Mouse (Mus musculus): Measurements from ENCODE around the gene Dnajc11. TPM values are rescaled to one million over a fixed set of nuclear protein-coding genes. Genes with fewer than 3 reads are reported as not detected.
A peak's percentile ranks its signal among the peaks of the same experiment; 100 is the strongest.

Gene Dnajc11
- polyA plus RNA-seq, 1 experiment from 2014 or later: 121 TPM

- peaks cover 36% of the 10 kb centered on the region for H3K4me1 ChIP-seq
- H3K4me3 ChIP-seq: peak within 1 kb of the TSS; percentile 100
- no peaks in the 10 kb centered on the region for H3K9me3 ChIP-seq (replicated peaks)
- no peaks in the 10 kb centered on the region for H3K27me3 ChIP-seq (ENCODE audit: low read depth, poor library complexity, severe bottlenecking)
- H3K36me3 ChIP-seq: peaks cover 27% of the 10 kb centered on the region
- peak within 1 kb of the TSS; percentile 96 for H3K27ac ChIP-seq
- WGBS: under 1% methylated on average over 93 of the region's 94 CpGs
- peak; percentile 98 for DNase-seq (ENCODE audit: low spot score)
Observed at GRCm38 (mm10) chr4:151996173-151996950, 62.9 kb downstream of the Dnajc11 start, which contains the start of gene Phf13. TSS of gene Phf13 (minus strand) at chr4:151996258.

GRCm38 (mm10) chr4:151996951-151997222 lies 63.4 kb downstream of the Dnajc11 start:
- Histone ChIP-seq H3K4me3 (peak overlapping the region; percentile 100), H3K27ac (peak overlapping the region; percentile 96), H3K27me3 (ENCODE audit: low read depth, poor library complexity, severe bottlenecking) (no peaks in the 10 kb centered on the region), H3K9me3 (replicated peaks) (no peaks in the 10 kb centered on the region), H3K4me1 (peaks cover 36% of the 10 kb centered on the region), H3K36me3 (peaks cover 22% of the 10 kb centered on the region)
- WGBS: 7% methylated on average over 13 of the region's 13 CpGs
- DNase-seq (ENCODE audit: low spot score): no peak

- H3K9me3 ChIP-seq (replicated peaks): no peaks in the 10 kb centered on the region
- peaks cover 36% of the 10 kb centered on the region for H3K4me1 ChIP-seq
- peaks cover 13% of the 10 kb centered on the region for H3K36me3 ChIP-seq
- WGBS: 74% methylated on average over 3 of the region's 3 CpGs
- H3K27ac ChIP-seq: no peak overlapping the region
- H3K27me3 ChIP-seq (ENCODE audit: low read depth, poor library complexity, severe bottlenecking): no peaks in the 10 kb centered on the region
- no peak overlapping the region for H3K4me3 ChIP-seq
- DNase-seq (ENCODE audit: low spot score): no peak
Observed at GRCm38 (mm10) chr4:151997701-151998100, 64.2 kb downstream of the Dnajc11 start.

- WGBS: 68% methylated on average over 3 of the region's 3 CpGs
- Histone ChIP-seq H3K9me3 (replicated peaks) (no peaks in the 10 kb centered on the region), H3K4me3 (no peak overlapping the region), H3K36me3 (no peaks in the 10 kb centered on the region), H3K27ac (no peak overlapping the region), H3K27me3 (ENCODE audit: low read depth, poor library complexity, severe bottlenecking) (no peaks in the 10 kb centered on the region), H3K4me1 (peaks cover 23% of the 10 kb centered on the region)
- no peak for DNase-seq (ENCODE audit: low spot score)
Observed at GRCm38 (mm10) chr4:151999481-151999880, 66.0 kb downstream of the Dnajc11 start.

- Histone ChIP-seq H3K27me3 (ENCODE audit: low read depth, poor library complexity, severe bottlenecking) (no peaks in the 10 kb centered on the region), H3K4me3 (no peak overlapping the region), H3K4me1 (peaks cover 10% of the 10 kb centered on the region), H3K36me3 (no peaks in the 10 kb centered on the region), H3K9me3 (replicated peaks) (no peaks in the 10 kb centered on the region), H3K27ac (no peak overlapping the region)
- DNase-seq (ENCODE audit: low spot score): no peak
- 53% methylated on average over 4 of the region's 4 CpGs for WGBS
Observed at GRCm38 (mm10) chr4:152000906-152001305, 67.4 kb downstream of the Dnajc11 start.

- Histone ChIP-seq H3K27ac (no peak overlapping the region), H3K27me3 (ENCODE audit: low read depth, poor library complexity, severe bottlenecking) (0 out of 2 replicates have a peak, but pooled peaks cover under 1% of the 10 kb centered on the region), H3K4me1 (peaks cover 10% of the 10 kb centered on the region), H3K36me3 (no peaks in the 10 kb centered on the region), H3K4me3 (no peak overlapping the region), H3K9me3 (replicated peaks) (no peaks in the 10 kb centered on the region)
- DNase-seq (ENCODE audit: low spot score): no peak
- 67% methylated on average over 4 of the region's 4 CpGs for WGBS
Observed at GRCm38 (mm10) chr4:152001335-152001734, 67.8 kb downstream of the Dnajc11 start.

GRCm38 (mm10) chr4:152002063-152002462 lies 68.6 kb downstream of the Dnajc11 start:
- Histone ChIP-seq H3K36me3 (no peaks in the 10 kb centered on the region), H3K27me3 (ENCODE audit: low read depth, poor library complexity, severe bottlenecking) (peaks cover 8% of the 10 kb centered on the region), H3K4me3 (no peak overlapping the region), H3K4me1 (peaks cover 8% of the 10 kb centered on the region), H3K9me3 (replicated peaks) (no peaks in the 10 kb centered on the region), H3K27ac (no peak overlapping the region)
- no peak for DNase-seq (ENCODE audit: low spot score)
- 88% methylated on average over 3 of the region's 3 CpGs for WGBS

- DNase-seq (ENCODE audit: low spot score): no peak
- Histone ChIP-seq H3K4me3 (no peak overlapping the region), H3K36me3 (no peaks in the 10 kb centered on the region), H3K4me1 (peaks cover 42% of the 10 kb centered on the region), H3K27ac (no peak overlapping the region), H3K27me3 (ENCODE audit: low read depth, poor library complexity, severe bottlenecking) (peaks cover 20% of the 10 kb centered on the region), H3K9me3 (replicated peaks) (no peaks in the 10 kb centered on the region)
- 77% methylated on average over 6 of the region's 6 CpGs for WGBS
Observed at GRCm38 (mm10) chr4:152006137-152006536, 72.6 kb downstream of the Dnajc11 start.

- Histone ChIP-seq H3K4me3 (no peak overlapping the region), H3K9me3 (replicated peaks) (no peaks in the 10 kb centered on the region), H3K27ac (no peak overlapping the region), H3K36me3 (peaks cover 2% of the 10 kb centered on the region), H3K27me3 (ENCODE audit: low read depth, poor library complexity, severe bottlenecking) (peaks cover 20% of the 10 kb centered on the region), H3K4me1 (peaks cover 49% of the 10 kb centered on the region)
- no peak for DNase-seq (ENCODE audit: low spot score)
- WGBS: 24% methylated on average over 3 of the region's 3 CpGs
Observed at GRCm38 (mm10) chr4:152006812-152007211, 73.3 kb downstream of the Dnajc11 start.

GRCm38 (mm10) chr4:152007481-152008147 lies 74.1 kb downstream of the Dnajc11 start:
- H3K4me3 ChIP-seq: peak overlapping the region; percentile 93
- H3K27me3 ChIP-seq (ENCODE audit: low read depth, poor library complexity, severe bottlenecking): peaks cover 20% of the 10 kb centered on the region
- peaks cover 10% of the 10 kb centered on the region for H3K36me3 ChIP-seq
- no peaks in the 10 kb centered on the region for H3K9me3 ChIP-seq (replicated peaks)
- 5% methylated on average over 8 of the region's 8 CpGs for WGBS
- peaks cover 52% of the 10 kb centered on the region for H3K4me1 ChIP-seq
- H3K27ac ChIP-seq: 0 out of 2 replicates have a peak overlapping the region, but pooled peaks have one; percentile 25
- DNase-seq (ENCODE audit: low spot score): no peak

GRCm38 (mm10) chr4:152008148-152008500 lies 74.6 kb downstream of the Dnajc11 start:
- DNase-seq (ENCODE audit: low spot score): no peak
- WGBS: 1% methylated on average over 14 of the region's 14 CpGs
- Histone ChIP-seq H3K36me3 (peaks cover 16% of the 10 kb centered on the region), H3K27me3 (ENCODE audit: low read depth, poor library complexity, severe bottlenecking) (peaks cover 20% of the 10 kb centered on the region), H3K4me3 (peak overlapping the region; percentile 93), H3K9me3 (replicated peaks) (no peaks in the 10 kb centered on the region), H3K4me1 (peaks cover 52% of the 10 kb centered on the region), H3K27ac (peak overlapping the region; percentile 89)

- DNase-seq (ENCODE audit: low spot score): peak; percentile 94
- Histone ChIP-seq H3K27ac (peak within 1 kb of the TSS; percentile 89), H3K4me1 (peaks cover 52% of the 10 kb centered on the region), H3K4me3 (peak within 1 kb of the TSS; percentile 93), H3K36me3 (peaks cover 21% of the 10 kb centered on the region), H3K27me3 (ENCODE audit: low read depth, poor library complexity, severe bottlenecking) (peaks cover 20% of the 10 kb centered on the region), H3K9me3 (replicated peaks) (no peaks in the 10 kb centered on the region)
- under 1% methylated on average over 44 of the region's 45 CpGs for WGBS
Observed at GRCm38 (mm10) chr4:152008622-152009075, 75.2 kb downstream of the Dnajc11 start, which contains the start of gene Klhl21. TSS of gene Klhl21 (plus strand) at chr4:152008803.

Data from limb, embryonic 10.5 days (tissue).